Comparison of ENCODE assay signal across 13 mouse cellular contexts in genomic region chr1:82385054-82385453, GRCm38 (mm10).
A peak's percentile ranks its signal among the peaks of the same experiment; 100 is the strongest.
DNase-seq lines count a peak whose midpoint lies in the region; ATAC-seq and TF ChIP-seq lines count a peak whose summit lies in the region.
"Had no signal": no experiment of that assay in that cellular context is flagged by ENCODE, and none has a peak within 500 bp of the region (broad histone marks: within the 10 kb centered on the region; RNA-seq: fewer than 3 reads in every experiment).

No protein-coding gene starts in this region.

- no peaks in the 10 kb centered on the region for H3K9me3 ChIP-seq in embryonic facial prominence, embryonic 13.5 days
- H3K9me3 ChIP-seq in forebrain, embryonic 13.5 days (replicated peaks): no peaks in the 10 kb centered on the region
- H3K9me3 ChIP-seq in midbrain, embryonic 16.5 days (replicated peaks; ENCODE audit: control insufficient read depth, low read length, poor library complexity, severe bottlenecking): no peaks in the 10 kb centered on the region
- H3K9me3 ChIP-seq: heart, embryonic 15.5 days had no signal

- WGBS in embryonic facial prominence, embryonic 13.5 days: 38% methylated on average over 9 of the region's 9 CpGs
- WGBS in forebrain, embryonic 13.5 days: 54% methylated on average over 9 of the region's 9 CpGs
- WGBS in midbrain, embryonic 16.5 days: 50% methylated on average over 9 of the region's 9 CpGs

- peak overlapping the region; percentile 44; the same call in 1 of the 2 replicates for H3K27ac ChIP-seq in layer of hippocampus, adult 2 months
- peak overlapping the region; percentile 12 for H3K27ac ChIP-seq in embryonic facial prominence, embryonic 13.5 days
- peak overlapping the region; percentile 59 for H3K27ac ChIP-seq in forebrain, embryonic 13.5 days
- H3K27ac ChIP-seq in midbrain, embryonic 16.5 days (ENCODE audit: low read length): no peak overlapping the region
- H3K27ac ChIP-seq: heart, embryonic 15.5 days had no signal

- TF ChIP-seq CTCF in layer of hippocampus, adult 2 months (conservative IDR thresholded peaks at IDR 0.05): no peak

- no peak overlapping the region for H3K9ac ChIP-seq in embryonic facial prominence, embryonic 13.5 days
- no peak overlapping the region for H3K9ac ChIP-seq in forebrain, embryonic 13.5 days
- no peak overlapping the region for H3K9ac ChIP-seq in midbrain, embryonic 16.5 days (ENCODE audit: low read depth, low read length)
- H3K9ac ChIP-seq: heart, embryonic 15.5 days had no signal

- peaks cover 11% of the 10 kb centered on the region for H3K4me1 ChIP-seq in embryonic facial prominence, embryonic 13.5 days
- peaks cover 34% of the 10 kb centered on the region for H3K4me1 ChIP-seq in forebrain, embryonic 13.5 days
- peaks cover 3% of the 10 kb centered on the region for H3K4me1 ChIP-seq in midbrain, embryonic 16.5 days (ENCODE audit: control insufficient read depth, insufficient read depth, low read length)

- H3K4me3 ChIP-seq in layer of hippocampus, adult 2 months: no peak overlapping the region
- H3K4me3 ChIP-seq in embryonic facial prominence, embryonic 13.5 days: no peak overlapping the region
- H3K4me3 ChIP-seq in forebrain, embryonic 13.5 days: no peak overlapping the region
- no peak overlapping the region for H3K4me3 ChIP-seq in midbrain, embryonic 16.5 days (ENCODE audit: low read depth, low read length)
- H3K4me3 ChIP-seq: heart, embryonic 15.5 days had no signal

- ATAC-seq in embryonic facial prominence, embryonic 13.5 days (ENCODE audit: insufficient number of reproducible peaks, insufficient read depth, low FRiP score, low TSS enrichment, low read depth): no peak
- no peak for ATAC-seq in forebrain, embryonic 13.5 days
- 0 out of 2 replicates have a peak, but pooled peaks have one; percentile 25 for ATAC-seq in midbrain, embryonic 16.5 days
- ATAC-seq: activated CD4-positive, CD25-positive, alpha-beta regulatory T cell, adult 4 months; CD4-positive, CD25-positive, alpha-beta regulatory T cell, adult 4 months had no signal

- no peak overlapping the region for H3K4me2 ChIP-seq in embryonic facial prominence, embryonic 13.5 days
- H3K4me2 ChIP-seq in forebrain, embryonic 13.5 days: no peak overlapping the region
- H3K4me2 ChIP-seq in midbrain, embryonic 16.5 days (ENCODE audit: low read length): no peak overlapping the region
- H3K4me2 ChIP-seq: heart, embryonic 15.5 days had no signal

- no peaks in the 10 kb centered on the region for H3K36me3 ChIP-seq in embryonic facial prominence, embryonic 13.5 days
- H3K36me3 ChIP-seq in forebrain, embryonic 13.5 days (ENCODE audit: poor library complexity, severe bottlenecking): no peaks in the 10 kb centered on the region
- no peaks in the 10 kb centered on the region for H3K36me3 ChIP-seq in midbrain, embryonic 16.5 days (ENCODE audit: control insufficient read depth, insufficient read depth, low read length)
- H3K36me3 ChIP-seq: heart, embryonic 15.5 days had no signal

- no peak for DNase-seq in layer of hippocampus, adult 2 months (ENCODE audit: low spot score in 2 of 2)
- DNase-seq in layer of hippocampus, adult 9-11 months: no peak
- no peak for DNase-seq in thymus, postnatal 36 days
- no peak for DNase-seq in urinary bladder, postnatal 14 days (ENCODE audit: low spot score)
- DNase-seq in embryo, embryonic 10.5 days (ENCODE audit: low spot score): no peak
- DNase-seq: cerebellum, adult 18-20 months; kidney, adult 18-20 months had no signal

- no peaks in the 10 kb centered on the region for H3K27me3 ChIP-seq in embryonic facial prominence, embryonic 13.5 days
- H3K27me3 ChIP-seq in forebrain, embryonic 13.5 days: no peaks in the 10 kb centered on the region
- no peaks in the 10 kb centered on the region for H3K27me3 ChIP-seq in midbrain, embryonic 16.5 days (ENCODE audit: control insufficient read depth, insufficient read depth, low read depth, low read length)
- H3K27me3 ChIP-seq: heart, embryonic 15.5 days had no signal
